Mouse (Mus musculus): ENCODE measurements at regions not wholly inside any gene's neighbourhood (a gene's known extent, or its start where the extent isn't known, plus 50 kb on each side); places are given as distances from the start of the nearest gene placed in this dataset.
"Not testable (repeated sequence)": the region's sequence is repeated elsewhere in the genome, so short reads cannot be mapped to it uniquely, and the experiment has no call there.

DNA sequence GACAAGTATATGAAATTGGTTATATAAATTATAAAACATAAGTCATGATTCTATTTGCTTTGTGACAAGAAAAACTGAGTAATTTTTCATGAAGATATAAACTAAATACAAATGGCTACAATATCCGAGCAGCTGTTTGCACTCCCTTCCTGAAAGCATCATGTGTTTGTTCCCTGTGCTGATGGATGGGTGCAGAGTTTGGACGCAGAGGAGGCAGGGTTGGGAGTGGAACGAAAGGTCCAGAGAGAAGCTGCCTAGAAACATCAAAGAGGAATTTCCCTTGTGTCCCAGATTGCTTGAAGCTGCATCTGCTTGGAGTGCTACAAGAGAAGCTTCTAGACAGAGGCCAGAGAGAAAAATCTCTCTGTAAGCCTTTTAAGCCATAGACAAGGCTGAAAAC, 195.5 kb downstream of the Cd47 start:
- no peaks in the 10 kb centered on the region for H3K79me2 ChIP-seq (ENCODE audit: inconsistent target)
- 94% methylated on average over 3 of the region's 3 CpGs for WGBS (ENCODE audit: missing documents)
- H3K4me3 ChIP-seq (ENCODE audit: inconsistent target): no peak overlapping the region
- H3K36me3 ChIP-seq (ENCODE audit: inconsistent target): no peaks in the 10 kb centered on the region
- no peak overlapping the region for H3K27ac ChIP-seq

DNA sequence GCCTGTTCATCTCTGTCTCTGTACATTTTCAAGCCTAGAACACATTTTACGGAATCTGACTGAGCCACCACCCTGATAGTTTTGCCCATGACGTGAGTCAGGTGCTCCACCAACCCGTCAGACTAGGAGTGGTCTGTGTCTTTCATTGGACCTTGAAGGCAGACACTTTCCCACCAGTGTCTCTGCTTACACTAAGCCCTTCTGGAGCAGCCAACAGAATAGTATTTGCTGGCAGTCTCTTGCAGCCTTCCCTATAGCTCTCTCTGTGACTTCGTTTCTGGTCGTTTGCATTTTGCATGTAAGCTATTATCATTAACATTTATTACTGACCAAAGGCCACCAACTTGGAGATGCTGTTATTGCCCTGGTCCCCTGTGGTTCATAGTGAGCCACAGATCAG, 196.3 kb downstream of the Cd47 start:
- Histone ChIP-seq H3K36me3 (ENCODE audit: inconsistent target) (no peaks in the 10 kb centered on the region), H3K27ac (no peak overlapping the region), H3K79me2 (ENCODE audit: inconsistent target) (no peaks in the 10 kb centered on the region), H3K4me3 (ENCODE audit: inconsistent target) (no peak overlapping the region)
- WGBS (ENCODE audit: missing documents): 97% methylated on average over 5 of the region's 5 CpGs

DNA sequence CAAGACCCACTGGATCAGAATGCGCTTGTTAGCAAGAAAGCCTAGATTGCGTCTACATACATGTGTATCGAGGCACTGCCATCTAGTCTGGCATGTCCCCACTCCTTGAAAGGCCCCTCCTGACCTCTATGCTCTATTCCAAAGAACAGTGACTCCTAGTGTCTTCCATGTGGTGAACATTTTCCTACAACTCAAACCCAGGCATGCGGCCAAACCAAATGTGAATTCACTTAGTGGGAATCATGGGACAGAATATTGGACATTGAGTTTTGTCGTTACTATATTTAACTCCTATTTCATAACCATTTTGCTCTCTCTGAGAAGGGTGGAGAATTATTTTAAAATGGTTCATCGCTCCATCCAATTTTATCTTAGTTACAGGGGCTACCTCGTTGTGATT, 196.7 kb downstream of the Cd47 start:
- Histone ChIP-seq H3K4me3 (ENCODE audit: inconsistent target) (no peak overlapping the region), H3K79me2 (ENCODE audit: inconsistent target) (no peaks in the 10 kb centered on the region), H3K27ac (no peak overlapping the region), H3K36me3 (ENCODE audit: inconsistent target) (no peaks in the 10 kb centered on the region)
- WGBS (ENCODE audit: missing documents): 97% methylated on average over 7 of the region's 7 CpGs

DNA sequence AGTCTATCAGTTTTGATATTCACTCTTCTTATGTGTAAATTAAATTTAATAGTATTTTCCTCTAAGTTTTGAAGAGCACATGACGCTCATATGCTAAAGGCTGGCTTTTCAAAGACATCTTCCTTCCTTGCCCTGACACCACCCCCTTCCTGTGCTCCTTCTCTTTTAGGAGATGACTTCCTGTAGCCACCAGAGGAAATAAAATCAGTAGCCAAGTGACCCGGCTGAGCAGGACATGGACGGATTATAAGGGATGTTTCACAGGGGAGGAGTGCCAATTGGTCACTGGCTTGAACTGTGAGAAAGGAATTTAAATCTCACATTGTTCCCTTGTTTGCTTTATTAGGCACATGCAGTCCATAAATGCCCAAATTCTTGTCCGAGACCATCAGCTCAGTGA, 200.5 kb downstream of the Cd47 start:
- 67% methylated on average over 4 of the region's 4 CpGs for WGBS (ENCODE audit: missing documents)

DNA sequence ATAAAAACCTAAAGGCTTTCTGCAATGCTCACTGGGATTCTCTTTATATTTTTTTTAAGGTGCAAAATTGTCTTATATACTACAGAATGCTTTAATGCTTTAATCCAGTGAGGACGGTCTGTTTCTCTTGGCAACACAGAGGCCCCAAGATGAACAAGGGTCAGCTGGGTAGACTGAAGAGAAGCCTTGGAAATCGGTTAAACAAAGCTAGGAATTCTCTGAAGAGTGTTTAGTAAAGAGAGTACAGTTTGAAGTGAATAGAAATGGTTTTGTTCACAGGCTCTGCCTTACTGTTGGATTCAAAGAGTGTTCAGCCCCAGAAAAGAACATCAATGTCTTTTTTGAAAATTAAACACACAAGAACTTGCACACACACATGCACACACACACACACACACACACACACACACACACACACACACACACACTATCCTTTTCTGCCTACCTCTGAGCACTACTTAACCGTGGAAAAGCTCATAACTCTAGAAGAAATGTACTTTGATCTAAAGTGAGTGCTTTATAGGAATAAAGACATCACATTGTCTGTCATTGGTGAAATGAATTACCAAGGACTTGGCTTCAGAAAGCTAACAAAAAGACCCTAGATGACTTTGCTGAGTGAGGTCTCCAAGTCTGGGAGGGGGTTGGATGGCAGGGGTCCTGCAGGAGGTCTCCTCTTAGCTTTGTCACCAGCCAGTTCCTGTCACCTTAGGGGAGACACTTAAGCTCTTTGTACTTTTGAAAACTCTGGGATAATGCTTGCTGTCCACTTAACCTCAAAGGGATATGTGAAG, 201.5 kb downstream of the Cd47 start:
- 100% methylated on average over 3 of the region's 3 CpGs for WGBS (ENCODE audit: missing documents)
- no peaks in the 10 kb centered on the region for H3K79me2 ChIP-seq (ENCODE audit: inconsistent target)
- H3K27ac ChIP-seq: no peak overlapping the region
- no peaks in the 10 kb centered on the region for H3K36me3 ChIP-seq (ENCODE audit: inconsistent target)
- H3K4me3 ChIP-seq (ENCODE audit: inconsistent target): no peak overlapping the region

More for the DNA sequence above, 200.5 kb downstream of the Cd47 start:
- Histone ChIP-seq H3K79me2 (ENCODE audit: inconsistent target) (no peaks in the 10 kb centered on the region), H3K4me3 (ENCODE audit: inconsistent target) (no peak overlapping the region), H3K36me3 (ENCODE audit: inconsistent target) (no peaks in the 10 kb centered on the region), H3K27ac (no peak overlapping the region)

DNA sequence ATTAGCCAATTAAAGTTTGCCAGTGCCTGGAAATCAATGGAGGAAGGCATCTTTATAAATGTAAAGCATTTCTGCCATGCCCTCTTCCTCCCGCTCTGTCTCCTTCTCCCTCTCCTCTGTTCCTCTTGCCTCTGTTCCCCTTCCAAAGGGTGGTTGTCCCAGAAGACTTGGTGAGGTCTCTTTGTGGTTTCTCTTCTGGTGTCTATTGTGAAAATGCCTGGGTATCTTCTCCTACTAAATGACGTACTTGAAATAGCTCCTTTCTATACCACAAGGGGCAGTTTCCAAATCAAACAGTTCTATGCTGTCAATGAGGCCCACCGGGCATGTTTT, 202.1 kb downstream of the Cd47 start:
- Histone ChIP-seq H3K36me3 (ENCODE audit: inconsistent target) (no peaks in the 10 kb centered on the region), H3K27ac (no peak overlapping the region), H3K79me2 (ENCODE audit: inconsistent target) (no peaks in the 10 kb centered on the region), H3K4me3 (ENCODE audit: inconsistent target) (no peak overlapping the region)
- 60% methylated on average over 3 of the region's 3 CpGs for WGBS (ENCODE audit: missing documents)

DNA sequence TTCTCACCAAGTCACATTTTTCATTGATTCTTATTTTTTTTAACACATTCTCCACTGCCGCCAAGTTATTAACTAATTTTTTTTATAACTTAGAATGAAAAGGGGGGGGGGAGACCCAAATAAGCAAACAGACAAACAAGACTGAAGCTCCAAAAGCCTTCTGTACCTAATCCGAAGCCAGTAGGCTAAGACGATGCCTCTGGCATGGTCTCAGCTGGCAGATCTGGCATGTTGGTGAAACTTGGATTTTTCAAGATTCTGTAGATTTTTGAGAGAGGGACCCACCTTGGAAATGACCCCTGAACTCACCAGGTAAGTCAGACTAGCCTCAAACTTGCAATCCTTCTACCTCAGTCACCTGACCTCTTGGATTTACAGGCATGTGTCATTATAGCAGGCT, 208.7 kb downstream of the Cd47 start:
- Histone ChIP-seq H3K27ac (no peak overlapping the region), H3K79me2 (ENCODE audit: inconsistent target) (no peaks in the 10 kb centered on the region), H3K4me3 (ENCODE audit: inconsistent target) (no peak overlapping the region), H3K36me3 (ENCODE audit: inconsistent target) (no peaks in the 10 kb centered on the region)
- WGBS (ENCODE audit: missing documents): 100% methylated on average over 2 of the region's 3 CpGs

DNA sequence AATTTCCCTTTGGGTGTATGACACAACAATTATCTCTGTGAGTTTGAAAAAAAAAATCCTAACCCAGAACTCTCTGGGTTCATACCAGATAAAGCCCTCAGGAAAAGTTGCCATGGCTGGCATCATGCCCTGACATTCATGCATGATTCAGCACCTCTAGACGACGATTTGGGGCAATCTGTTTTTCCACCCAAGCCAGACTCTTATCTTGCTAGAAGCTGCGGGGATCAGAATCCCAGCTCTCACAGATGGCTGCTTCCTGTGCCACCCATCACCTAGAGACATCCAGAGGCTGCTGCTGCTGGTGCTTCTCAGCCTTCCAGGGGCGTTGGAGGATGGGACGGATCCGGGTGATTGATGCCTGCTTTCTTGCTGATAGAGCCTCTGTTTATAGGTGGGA, 209.2 kb downstream of the Cd47 start:
- Histone ChIP-seq H3K27ac (no peak overlapping the region), H3K36me3 (ENCODE audit: inconsistent target) (no peaks in the 10 kb centered on the region), H3K79me2 (ENCODE audit: inconsistent target) (no peaks in the 10 kb centered on the region), H3K4me3 (ENCODE audit: inconsistent target) (no peak overlapping the region)
- 34% methylated on average over 6 of the region's 6 CpGs for WGBS (ENCODE audit: missing documents)

DNA sequence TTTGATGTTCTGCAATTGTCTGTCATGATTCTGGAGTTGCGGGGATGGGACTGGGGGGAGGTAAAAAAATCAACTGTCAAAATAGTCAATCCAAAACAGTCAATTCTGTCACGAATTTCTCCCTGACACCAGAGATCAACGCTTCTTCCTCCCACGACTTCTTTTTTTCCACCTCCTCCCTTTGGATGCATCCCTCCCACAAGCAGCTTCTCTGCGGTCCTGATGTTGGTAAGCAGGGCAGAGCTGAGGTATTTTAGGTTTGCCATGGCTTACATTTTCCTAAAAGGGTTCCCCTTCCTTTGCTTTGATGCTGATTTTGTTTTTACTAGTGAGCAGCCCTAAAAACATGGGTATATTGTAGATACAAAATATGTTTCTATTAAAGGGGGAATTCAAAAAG, 209.7 kb downstream of the Cd47 start:
- Histone ChIP-seq H3K4me3 (ENCODE audit: inconsistent target) (no peak overlapping the region), H3K36me3 (ENCODE audit: inconsistent target) (no peaks in the 10 kb centered on the region), H3K27ac (no peak overlapping the region), H3K79me2 (ENCODE audit: inconsistent target) (no peaks in the 10 kb centered on the region)
- 82% methylated on average over 5 of the region's 5 CpGs for WGBS (ENCODE audit: missing documents)

DNA sequence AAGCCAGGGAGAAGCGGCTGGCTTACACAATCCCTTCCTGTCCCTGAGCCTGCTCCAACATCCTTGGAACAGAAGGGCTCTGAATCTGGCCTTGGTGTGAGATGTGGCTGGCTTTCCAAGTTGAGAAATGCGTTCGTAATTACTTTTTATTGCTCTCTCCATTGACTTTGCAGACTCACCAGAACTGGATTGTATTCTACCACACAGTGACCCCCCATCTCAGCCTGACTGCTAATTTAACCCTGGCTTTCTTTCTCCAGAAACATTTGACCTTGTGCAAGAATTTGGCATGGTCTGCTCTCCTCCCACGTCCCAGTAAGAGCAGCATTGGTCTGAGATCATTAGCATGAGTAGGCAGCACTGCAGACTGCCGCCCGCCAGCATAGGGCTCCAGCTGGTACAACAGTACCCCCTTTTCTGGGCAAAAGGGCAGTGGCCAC, 210.2 kb downstream of the Cd47 start:
- WGBS (ENCODE audit: missing documents): 85% methylated on average over 6 of the region's 6 CpGs
- H3K79me2 ChIP-seq (ENCODE audit: inconsistent target): no peaks in the 10 kb centered on the region

DNA sequence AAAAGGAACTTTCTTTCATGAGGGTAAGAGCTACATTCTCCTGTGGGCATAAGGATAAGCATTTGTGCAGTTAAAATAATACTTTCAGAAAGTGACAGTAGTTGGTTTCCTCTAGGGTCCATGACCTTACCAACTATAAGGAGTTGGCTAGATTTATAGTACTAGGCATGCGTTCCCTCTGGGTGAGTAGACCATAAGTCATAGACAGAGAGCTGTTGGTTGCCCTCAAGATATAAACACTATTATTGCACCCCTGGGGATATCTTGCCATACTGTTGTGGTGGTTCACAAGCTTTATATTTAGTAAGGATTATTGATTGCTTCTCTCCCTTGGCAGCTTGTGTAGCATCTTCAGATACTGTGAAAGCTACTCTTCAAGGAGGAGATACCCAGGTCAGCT, 223.6 kb downstream of the Cd47 start:
- H3K79me2 ChIP-seq (ENCODE audit: inconsistent target): no peaks in the 10 kb centered on the region
- no peaks in the 10 kb centered on the region for H3K36me3 ChIP-seq (ENCODE audit: inconsistent target)
- H3K4me3 ChIP-seq (ENCODE audit: inconsistent target): no peak overlapping the region
- H3K27ac ChIP-seq: no peak overlapping the region
- WGBS (ENCODE audit: missing documents): 78% methylated on average over 1 of the region's 1 CpGs

More for the DNA sequence above, 210.2 kb downstream of the Cd47 start:
- Histone ChIP-seq H3K36me3 (ENCODE audit: inconsistent target) (no peaks in the 10 kb centered on the region), H3K4me3 (ENCODE audit: inconsistent target) (no peak overlapping the region), H3K27ac (no peak overlapping the region)

DNA sequence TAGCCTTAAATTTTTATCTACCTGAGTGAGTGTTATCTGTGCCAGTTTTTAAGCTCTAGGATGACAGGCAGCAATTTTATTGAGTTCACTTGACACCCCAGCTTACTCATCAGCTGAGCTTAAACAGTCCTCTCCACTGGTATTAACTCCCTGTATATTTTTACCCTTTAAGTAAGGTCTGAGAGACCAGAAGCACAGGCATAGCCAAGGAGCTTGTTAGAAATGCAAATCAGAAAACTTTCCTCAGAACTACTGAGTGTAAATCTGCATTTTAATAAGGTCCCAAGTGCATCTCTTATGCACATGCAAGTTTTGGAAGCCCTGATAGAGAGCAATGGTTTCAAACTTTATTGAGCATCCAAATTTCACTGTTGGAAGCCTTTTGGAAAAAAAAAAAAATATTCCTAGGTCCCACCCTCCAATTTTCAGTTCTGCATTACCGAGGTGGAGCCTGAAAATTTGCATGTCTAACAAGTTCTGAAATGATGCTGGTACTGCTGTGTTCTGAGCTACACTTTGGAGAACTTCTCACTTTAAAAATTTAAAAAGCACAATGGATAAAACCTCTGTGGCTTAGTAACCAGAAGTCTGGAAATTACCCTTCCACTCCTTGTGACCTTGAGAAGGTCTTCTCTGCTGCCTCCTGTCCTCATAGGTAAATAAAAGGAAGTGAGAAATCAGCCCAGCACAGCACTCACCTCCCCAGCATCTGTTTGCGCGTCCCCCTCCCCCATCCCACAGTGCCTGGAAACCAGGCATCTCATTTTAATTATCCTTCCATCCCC, 226.0 kb downstream of the Cd47 start:
- H3K36me3 ChIP-seq (ENCODE audit: inconsistent target): no peaks in the 10 kb centered on the region
- H3K4me3 ChIP-seq (ENCODE audit: inconsistent target): no peak overlapping the region
- WGBS (ENCODE audit: missing documents): 61% methylated on average over 3 of the region's 3 CpGs
- H3K27ac ChIP-seq: no peak overlapping the region
- no peaks in the 10 kb centered on the region for H3K79me2 ChIP-seq (ENCODE audit: inconsistent target)

DNA sequence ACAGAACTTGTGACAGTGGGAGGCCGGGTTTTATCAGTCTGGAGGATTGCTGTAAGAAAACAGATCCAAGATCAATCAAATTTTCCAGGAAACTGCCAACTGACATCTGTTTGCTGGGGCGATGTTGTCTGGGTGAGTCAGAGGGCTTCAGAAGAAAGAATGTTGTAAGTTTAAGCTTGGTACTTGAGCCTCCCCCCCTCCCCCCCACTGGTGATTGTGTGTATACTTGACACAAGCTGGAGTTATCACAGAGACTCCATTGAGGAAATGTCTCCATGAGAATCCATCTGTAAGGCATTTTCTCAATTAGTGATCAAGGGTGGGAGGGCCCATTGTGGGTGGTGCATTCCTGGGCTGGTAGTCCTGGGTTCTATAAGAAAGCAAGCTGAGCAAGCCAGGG, 226.9 kb downstream of the Cd47 start:
- 88% methylated on average over 2 of the region's 2 CpGs for WGBS (ENCODE audit: missing documents)
- no peaks in the 10 kb centered on the region for H3K36me3 ChIP-seq (ENCODE audit: inconsistent target)
- no peak overlapping the region for H3K27ac ChIP-seq
- H3K4me3 ChIP-seq (ENCODE audit: inconsistent target): no peak overlapping the region
- no peaks in the 10 kb centered on the region for H3K79me2 ChIP-seq (ENCODE audit: inconsistent target)

DNA sequence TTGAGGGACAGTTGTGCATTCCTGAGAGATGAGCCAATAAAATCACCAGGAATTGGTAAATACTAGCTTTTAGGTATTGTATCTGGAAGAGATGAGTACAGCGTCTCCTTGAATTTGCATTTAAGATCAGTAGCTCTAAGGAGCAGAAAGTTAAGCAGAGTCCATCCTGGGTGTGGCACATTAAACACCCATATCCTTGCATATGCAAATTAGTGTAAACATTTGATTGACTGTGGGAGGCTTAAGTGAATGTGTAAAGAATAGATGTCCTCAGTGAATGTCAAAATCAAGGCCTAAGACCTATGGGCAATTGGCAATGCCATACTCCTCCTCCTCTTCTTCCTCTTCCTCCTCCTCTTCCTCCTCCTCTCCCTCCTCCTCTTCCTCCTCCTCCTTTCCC, 229.4 kb downstream of the Cd47 start:
- Histone ChIP-seq H3K79me2 (ENCODE audit: inconsistent target) (no peaks in the 10 kb centered on the region), H3K4me3 (ENCODE audit: inconsistent target) (no peak overlapping the region), H3K27ac (no peak overlapping the region), H3K36me3 (ENCODE audit: inconsistent target) (no peaks in the 10 kb centered on the region)
- WGBS (ENCODE audit: missing documents): 100% methylated on average over 1 of the region's 1 CpGs

DNA sequence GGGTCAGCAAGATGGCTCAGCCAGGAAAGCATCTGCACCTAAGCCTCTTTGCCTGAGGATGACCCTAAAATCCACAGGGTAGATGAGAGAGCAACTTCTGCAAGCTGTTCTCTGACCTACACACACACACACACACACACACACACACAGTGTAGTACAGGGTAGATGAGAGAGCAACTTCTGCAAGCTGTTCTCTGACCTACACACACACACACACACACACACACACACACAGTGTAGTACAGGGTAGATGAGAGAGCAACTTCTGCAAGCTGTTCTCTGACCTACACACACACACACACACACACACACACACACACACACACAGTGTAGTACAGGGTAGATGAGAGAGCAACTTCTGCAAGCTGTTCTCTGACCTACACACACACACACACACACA, 230.0 kb downstream of the Cd47 start:
- H3K36me3 ChIP-seq (ENCODE audit: inconsistent target); H3K27ac ChIP-seq; H3K4me3 ChIP-seq (ENCODE audit: inconsistent target); H3K79me2 ChIP-seq (ENCODE audit: inconsistent target): not testable (repeated sequence)
